Mouse (Mus musculus): ENCODE data around the gene Zfp612.

Gene Zfp612

DNA sequence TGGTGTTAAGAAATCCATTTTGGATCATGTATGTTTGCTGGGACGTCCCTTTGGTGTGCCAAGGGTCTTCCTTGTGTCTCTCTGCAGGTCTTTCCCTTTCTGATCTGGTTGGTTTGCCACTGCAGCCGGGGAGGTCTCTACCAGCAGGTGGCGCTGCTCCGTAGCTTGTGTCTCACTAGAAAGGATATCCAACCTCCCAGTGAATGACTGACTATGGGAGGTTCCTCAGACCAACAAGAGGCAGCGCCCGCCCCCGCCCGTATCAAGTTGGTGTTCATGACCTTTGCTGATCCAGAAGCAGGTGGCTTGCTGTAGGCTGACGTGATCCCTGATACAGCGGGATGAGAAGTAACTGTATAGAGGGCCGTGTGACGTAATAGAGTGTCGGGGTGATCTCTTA lies 51.0 kb downstream of the Zfp612 start:
- in situ Hi-C loops (cut with MboI; ENCODE audit: low sequenced_read_pairs): no loop called here

DNA sequence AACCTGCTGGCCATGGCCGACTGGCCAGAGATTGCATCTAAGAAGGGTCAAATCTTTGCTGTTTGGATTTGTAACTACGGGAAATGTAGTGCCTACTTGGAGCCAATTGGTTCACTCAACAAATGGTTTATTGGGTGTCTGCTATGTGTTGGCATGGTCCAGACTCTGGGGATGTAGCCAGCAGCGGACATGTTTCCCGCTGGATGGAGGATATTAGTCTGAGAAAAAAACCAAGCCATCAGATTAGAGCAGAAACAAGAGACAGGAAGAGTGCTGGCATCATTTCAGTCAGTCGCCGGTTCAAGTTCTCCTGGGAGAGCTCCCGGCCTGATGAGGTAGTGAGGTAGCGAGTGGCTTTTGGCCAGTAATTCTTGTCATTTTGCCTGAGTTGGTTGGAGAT lies 54.7 kb downstream of the Zfp612 start:
- in situ Hi-C loops (cut with MboI; ENCODE audit: low sequenced_read_pairs): no loop called here

DNA sequence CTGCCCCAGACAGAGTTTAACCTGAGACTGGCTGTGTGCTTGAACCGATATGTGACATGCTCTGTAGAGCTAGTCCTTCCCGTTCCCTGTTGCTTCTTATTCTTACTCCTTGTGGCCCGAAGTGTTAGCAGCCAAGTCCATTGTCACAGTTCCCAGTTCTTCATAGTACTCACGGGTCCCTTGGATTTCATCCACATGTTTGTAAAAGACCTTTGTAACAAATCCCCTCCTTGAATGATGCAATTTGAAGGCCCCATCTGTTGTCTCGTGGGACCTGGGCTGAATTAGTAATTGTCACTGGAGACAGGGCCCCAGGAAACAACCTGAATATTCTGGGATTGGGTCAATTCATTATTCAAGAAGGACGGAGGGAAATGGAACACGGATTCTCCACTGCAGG lies 56.0 kb downstream of the Zfp612 start:
- in situ Hi-C loops (cut with MboI; ENCODE audit: low sequenced_read_pairs): no loop called here

DNA sequence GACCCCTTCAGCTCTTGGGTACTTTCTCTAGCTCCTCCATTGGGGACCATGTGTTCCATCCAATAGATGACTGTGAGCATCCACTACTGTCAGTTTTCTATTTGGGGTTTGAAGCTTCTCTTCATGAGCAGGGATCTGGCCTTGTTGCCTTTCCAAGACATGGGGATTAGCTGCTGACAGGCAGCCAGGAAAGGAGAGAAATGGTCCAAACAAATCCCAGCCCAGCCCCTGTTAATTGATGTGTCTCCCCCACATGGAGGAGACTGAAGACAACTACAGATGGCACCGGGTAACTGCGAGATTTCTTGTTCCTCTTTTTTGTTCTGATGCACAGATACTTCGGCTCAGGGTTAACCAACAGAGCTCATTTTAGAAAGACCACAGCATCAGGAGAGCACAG lies 60.6 kb downstream of the Zfp612 start:
- in situ Hi-C loops (cut with MboI; ENCODE audit: low sequenced_read_pairs): no loop called here

DNA sequence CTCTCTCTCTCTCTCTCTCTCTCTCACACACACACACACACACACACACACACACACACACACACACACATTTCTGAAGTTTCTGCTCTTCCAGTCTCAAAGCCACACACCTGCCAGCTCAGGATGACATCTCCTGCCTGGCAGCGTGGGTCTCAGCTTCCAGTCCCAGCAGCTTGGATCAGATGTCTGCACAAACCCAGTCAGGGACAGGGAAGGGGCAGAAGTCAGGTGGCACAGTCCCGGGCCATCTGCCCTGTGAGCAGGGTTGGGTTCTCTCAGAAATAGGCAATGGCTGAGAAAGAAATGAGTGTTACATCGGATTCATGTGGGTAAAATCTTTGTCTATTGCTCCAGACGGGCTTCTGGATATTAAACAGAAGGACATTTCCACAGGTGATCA lies 61.2 kb downstream of the Zfp612 start:
- in situ Hi-C loops (cut with MboI; ENCODE audit: low sequenced_read_pairs): no loop called here

Data from CH12F3 (cell line).